Mouse (Mus musculus) gastrocnemius, postnatal 25 days (tissue): ENCODE results near the gene 4921524J17Rik. TPM values are rescaled to one million over a fixed set of nuclear protein-coding genes. Genes with fewer than 3 reads are reported as not detected.

Experiments
- DNase-seq: peaks from one replicate; pipeline ENCODE4 v3.0.0; 2022
- total RNA-seq, 2 experiments: library from RNA; stranded (reverse); gene quantifications; 1 replicate in 1 of 2; 2 replicates in 1 of 2; pipeline ENCODE4 v1.2.3; 2021

4921524J17Rik gene
- total RNA-seq, 2 experiments from 2014 or later = 10.3 to 10.7 TPM

DNA sequence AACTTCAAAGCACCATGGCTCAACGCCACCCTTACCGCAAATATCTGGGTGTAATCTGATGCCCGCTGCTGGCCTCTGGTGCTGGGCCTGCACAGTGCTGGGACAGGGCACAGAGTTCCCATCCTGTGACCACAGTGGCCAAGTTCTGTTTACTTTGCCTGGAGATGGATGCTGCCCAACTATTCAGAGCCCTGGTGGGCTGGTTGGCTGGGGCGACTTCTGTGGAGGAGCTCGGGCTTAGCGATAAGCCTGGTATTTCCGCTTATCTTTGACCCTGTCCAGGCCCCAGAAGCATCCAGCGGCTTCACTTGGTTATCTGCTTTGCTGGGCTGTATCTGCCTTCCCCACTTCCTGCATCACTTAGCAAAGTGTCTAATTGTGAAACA is 51.8 kb downstream of the 4921524J17Rik start:
- peak; percentile 41 for DNase-seq

GRCm38 (mm10) chr8:85380123-85380823 is 52.4 kb downstream of the 4921524J17Rik start:
- DNase-seq = no peak

- no peak for DNase-seq
Measured at GRCm38 (mm10) chr8:85379142-85379781, 53.4 kb downstream of the 4921524J17Rik start.

GRCm38 (mm10) chr8:85376516-85376915 is 56.1 kb downstream of the 4921524J17Rik start:
- no peak for DNase-seq

DNA sequence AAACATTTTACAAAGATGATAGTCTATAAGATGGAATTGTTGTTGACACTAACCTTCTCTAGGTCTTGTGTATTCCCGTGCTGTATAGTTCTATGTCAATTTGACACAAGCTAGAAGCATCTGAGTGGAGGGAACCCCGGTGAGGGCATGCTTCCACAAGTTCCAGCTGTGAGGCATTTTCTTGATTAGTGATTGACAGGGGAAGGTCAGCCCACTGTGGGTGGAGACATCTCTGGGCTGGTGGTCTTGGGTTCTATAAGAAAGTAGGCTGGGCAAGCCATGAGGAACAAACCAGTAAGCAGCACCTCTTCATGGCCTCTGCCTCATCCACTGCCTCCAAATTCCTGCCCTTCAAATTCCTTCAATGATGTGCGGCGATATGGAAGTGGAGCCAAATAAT is 58.3 kb downstream of the 4921524J17Rik start:
- no peak for DNase-seq

GRCm38 (mm10) chr8:85373435-85374039 is 59.1 kb downstream of the 4921524J17Rik start:
- no peak for DNase-seq

- no peak for DNase-seq
Measured at GRCm38 (mm10) chr8:85372465-85372839, 60.2 kb downstream of the 4921524J17Rik start.

DNA sequence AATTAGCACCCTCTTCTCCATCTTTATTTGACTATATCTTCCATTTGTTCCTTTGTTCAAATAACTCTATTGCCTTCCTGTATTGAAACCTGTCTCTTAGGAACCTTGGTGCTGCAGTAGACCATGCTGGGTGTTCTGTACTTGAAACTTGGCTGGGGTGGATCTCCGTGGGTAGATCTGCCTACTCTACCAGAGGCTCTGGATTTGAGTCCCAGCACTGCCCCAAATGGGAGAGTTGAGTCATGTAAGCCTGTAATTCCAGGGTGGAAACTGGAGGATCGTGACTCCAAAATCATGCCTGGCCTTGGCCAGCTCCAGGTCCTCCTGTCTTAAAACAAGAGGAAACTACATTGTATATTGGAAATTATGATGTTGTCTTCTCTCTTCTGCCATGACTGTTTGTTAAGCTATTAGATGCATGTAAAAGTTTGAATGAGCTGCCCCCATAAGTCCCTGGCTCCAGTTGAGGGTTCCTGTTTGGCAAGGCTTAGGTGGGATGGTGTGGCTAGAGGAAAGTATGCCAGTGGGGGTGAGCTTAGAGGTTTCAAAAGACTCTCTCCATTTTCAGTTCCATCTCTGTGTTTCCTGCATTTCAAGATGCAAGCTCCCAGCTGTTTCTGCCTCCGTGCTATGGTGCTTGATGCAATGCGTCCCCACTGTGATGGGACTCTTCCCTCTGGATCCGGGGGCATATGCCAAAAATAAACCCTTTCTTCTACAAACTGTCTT is 60.7 kb downstream of the 4921524J17Rik start:
- DNase-seq = no peak

DNA sequence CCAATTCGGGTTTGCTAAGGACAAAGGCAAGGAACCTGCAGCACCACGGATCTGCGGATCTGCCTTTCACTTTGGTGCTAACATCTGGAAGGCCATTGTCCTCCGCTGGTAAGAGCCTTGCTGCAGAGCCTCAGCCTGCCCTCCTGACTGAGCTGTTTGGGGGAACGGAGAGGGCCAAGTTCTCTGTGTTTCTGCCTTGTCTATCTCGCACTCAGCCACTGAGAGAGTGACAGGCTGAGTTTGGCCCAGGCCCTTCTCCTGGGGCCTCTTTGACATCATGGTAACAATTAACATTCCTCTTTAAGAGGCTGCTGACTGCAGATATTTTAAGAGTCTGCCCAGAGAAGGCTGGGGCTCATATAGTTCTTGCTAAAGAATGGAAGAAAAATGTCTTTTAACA is 67.5 kb downstream of the 4921524J17Rik start:
- no peak for DNase-seq

DNA sequence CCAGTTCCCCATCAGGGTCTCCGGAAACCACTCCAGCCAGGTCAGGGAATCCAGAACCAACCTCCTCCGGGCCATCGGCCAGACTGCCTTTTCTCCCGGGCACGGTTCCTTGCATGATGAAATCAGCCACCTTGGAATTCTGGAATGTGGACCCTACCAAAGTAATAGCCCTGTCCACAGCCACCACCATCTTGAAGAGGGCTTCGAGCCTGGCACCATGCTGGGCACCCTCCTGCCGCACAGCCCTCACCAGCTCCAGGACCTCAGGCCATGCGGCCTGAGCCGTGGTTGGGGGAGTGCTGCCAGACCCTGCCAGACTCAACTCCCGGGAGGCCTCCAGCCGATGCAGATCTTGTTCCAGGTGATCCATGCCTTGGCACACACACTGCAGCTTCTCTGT is 68.0 kb downstream of the 4921524J17Rik start:
- DNase-seq = no peak

- no peak for DNase-seq
Measured at GRCm38 (mm10) chr8:85363406-85363805, 69.2 kb downstream of the 4921524J17Rik start.

- no peak for DNase-seq
Measured at GRCm38 (mm10) chr8:85362211-85362610, 70.4 kb downstream of the 4921524J17Rik start.

Other genes starting within 250 kb of the 4921524J17Rik start
- gene Olfr371, start 206.8 kb downstream of the 4921524J17Rik start, total RNA-seq = not detected
- 1 to 10 TPM; 4.7 to 4.9 TPM for gene Orc6, start 133.2 kb downstream of the 4921524J17Rik start, total RNA-seq
- 10 to 100 TPM; 47.0 to 48.0 TPM for gene Vps35, start 133.0 kb downstream of the 4921524J17Rik start, total RNA-seq
- gene Mylk3, start 46.5 kb downstream of the 4921524J17Rik start, total RNA-seq = 1 to 10 TPM in 1 of 2 experiments, under 1 TPM in 1; 0.13 to 1.1 TPM
- gene Gpt2, start 59.7 kb upstream of the 4921524J17Rik start, total RNA-seq = 100 to 1,000 TPM; 153 to 217 TPM
- gene Dnaja2, start 122.5 kb upstream of the 4921524J17Rik start, total RNA-seq = 100 to 1,000 TPM; 170 to 181 TPM